Mouse (Mus musculus): ENCODE data around the gene Cdk6. TPM values are rescaled to one million over a fixed set of nuclear protein-coding genes. Genes with fewer than 3 reads are reported as not detected.

Cdk6 gene
- polyA plus RNA-seq, 1 experiment from 2014 or later, result 10.2 TPM

DNA sequence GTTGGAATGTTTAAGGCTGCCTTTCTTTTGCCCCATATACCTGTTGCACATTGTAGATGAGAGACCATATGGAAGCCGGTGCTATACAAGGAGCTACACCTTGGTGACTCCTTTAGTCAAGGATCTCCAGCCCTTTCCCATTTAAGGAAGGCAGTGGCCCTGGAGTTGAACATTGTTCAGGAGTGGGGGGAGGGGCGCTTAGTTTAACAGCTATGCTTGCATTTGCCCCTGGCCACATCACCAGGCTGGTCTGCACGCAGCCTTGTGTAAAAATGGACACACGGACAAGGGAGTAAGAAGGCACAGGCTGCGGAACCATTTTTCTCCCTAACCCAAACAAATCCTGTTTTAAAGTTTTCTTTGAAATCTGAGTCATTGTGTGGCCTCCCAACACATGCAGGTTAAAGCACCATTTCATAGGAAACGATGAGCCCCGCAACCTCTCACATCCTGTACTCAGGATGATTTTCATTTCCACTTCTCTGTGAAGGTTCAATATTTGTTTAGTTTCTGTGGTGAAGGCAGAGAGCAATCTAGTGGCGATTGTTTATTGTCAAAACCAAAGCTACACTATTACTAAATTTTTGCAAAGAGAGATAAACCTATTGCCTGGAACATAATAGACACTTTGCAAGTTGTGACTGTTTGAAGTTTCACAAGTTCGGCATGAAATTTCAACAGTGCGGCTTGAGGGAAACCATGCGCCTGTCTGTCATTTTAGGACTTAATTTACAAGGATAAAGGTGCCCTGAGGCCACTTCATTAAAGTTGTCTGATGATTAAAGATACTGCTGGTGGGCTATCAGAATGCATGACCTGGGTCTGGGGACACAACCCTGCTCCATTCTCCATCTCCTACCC lies 121.8 kb downstream of the Cdk6 start:
- H3K9me3 ChIP-seq, result no peaks in the 10 kb centered on the region
- no peak for ATAC-seq (replicated peaks)
- 82% methylated on average over 11 of the region's 11 CpGs for WGBS

DNA sequence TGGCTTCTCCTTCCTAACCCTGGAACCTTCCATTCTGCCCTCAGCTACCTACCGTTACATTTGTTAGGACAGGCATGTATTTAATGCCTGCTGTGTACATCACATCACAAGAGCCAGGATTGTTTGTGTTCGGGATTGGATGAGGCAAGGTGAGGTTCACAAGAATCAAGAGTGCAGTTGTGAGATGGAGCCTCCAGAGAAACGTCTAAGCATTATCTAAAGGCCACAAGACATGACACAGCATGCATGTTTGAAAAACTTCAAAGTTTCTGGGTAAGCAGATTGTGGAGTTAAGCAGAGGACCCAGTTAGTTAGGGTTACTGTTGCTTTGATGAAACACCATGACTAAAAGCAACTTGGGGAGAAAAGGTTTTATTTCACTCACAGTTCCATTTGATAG lies 122.5 kb downstream of the Cdk6 start:
- WGBS, result 85% methylated on average over 3 of the region's 3 CpGs
- H3K9me3 ChIP-seq, result no peaks in the 10 kb centered on the region
- H3K4me2 ChIP-seq, result no peak overlapping the region
- no peaks in the 10 kb centered on the region for H3K27me3 ChIP-seq (replicated peaks)
- H3K36me3 ChIP-seq (replicated peaks), result no peaks in the 10 kb centered on the region
- H3K27ac ChIP-seq, result no peak overlapping the region
- no peak overlapping the region for H3K9ac ChIP-seq
- H3K4me3 ChIP-seq, result no peak overlapping the region
- no peaks in the 10 kb centered on the region for H3K4me1 ChIP-seq
- no peak for ATAC-seq (replicated peaks)

More for the DNA sequence above, 121.8 kb downstream of the Cdk6 start:
- H3K9ac ChIP-seq, result no peak overlapping the region
- H3K36me3 ChIP-seq (replicated peaks), result no peaks in the 10 kb centered on the region
- no peaks in the 10 kb centered on the region for H3K27me3 ChIP-seq (replicated peaks)
- no peak overlapping the region for H3K4me3 ChIP-seq
- H3K4me1 ChIP-seq, result no peaks in the 10 kb centered on the region
- no peak overlapping the region for H3K27ac ChIP-seq
- H3K4me2 ChIP-seq, result no peak overlapping the region

DNA sequence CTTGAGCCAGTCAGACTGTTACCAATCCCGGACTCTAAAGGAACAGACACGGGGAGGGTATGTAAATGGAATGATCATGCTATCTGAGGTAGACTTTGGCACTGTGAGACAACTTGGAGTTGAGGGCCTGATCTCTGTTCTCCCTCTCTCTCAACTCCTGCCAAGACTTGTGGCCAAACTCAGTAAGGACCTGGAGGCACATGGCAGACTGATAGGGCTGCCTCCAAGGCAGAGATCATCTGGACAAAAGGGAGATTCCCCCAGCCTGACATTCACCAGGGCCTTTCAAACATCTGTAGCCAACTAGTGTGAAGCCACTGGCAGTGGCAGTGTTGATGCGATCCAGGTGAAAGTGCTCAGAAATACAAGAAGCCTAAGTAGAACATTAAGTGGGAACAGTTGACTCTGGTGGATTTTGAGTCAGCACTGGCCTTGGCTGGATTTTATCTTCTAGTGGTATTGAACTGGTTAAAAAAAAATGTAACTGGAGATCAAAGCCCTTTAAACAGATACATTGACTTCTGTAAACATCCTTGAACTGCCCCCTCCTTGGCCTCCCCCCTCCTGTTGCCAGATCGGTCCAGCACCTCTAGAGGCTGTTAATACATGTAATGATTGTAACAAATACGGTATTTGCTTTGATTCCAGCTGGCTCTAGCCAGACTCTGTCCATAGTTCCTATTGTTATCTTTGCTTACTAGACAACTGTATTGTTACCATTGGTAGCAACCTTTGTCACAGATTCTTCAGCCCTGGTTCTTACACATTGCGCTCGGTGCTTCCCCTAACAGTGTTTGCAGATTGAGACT lies 125.0 kb downstream of the Cdk6 start:
- H3K27me3 ChIP-seq (replicated peaks), result no peaks in the 10 kb centered on the region
- no peak overlapping the region for H3K27ac ChIP-seq
- H3K9ac ChIP-seq, result no peak overlapping the region
- H3K4me3 ChIP-seq, result no peak overlapping the region
- H3K4me1 ChIP-seq, result no peaks in the 10 kb centered on the region
- no peak overlapping the region for H3K4me2 ChIP-seq
- WGBS, result 74% methylated on average over 7 of the region's 7 CpGs
- H3K36me3 ChIP-seq (replicated peaks), result no peaks in the 10 kb centered on the region
- no peak for ATAC-seq (replicated peaks)
- H3K9me3 ChIP-seq, result no peaks in the 10 kb centered on the region

DNA sequence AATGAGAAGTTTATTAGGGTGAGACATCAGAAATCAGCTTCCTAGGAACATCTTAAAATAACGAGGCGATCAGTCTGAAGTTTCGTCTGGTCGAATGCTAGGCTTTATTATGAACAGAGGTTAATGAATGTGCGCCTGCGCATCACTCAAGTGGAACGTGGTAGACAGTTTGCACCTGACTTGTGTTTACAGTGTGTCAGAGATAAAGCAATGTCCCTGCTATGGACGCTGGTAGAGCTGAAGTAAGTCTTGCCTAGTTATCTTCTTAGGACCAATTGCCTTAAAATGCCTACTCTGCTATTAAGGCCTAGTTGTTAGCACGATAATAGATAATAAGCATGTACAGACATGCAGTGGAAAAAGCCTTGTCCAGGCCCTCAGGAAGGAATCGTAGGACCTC lies 129.6 kb downstream of the Cdk6 start:
- H3K4me2 ChIP-seq, result no peak overlapping the region
- H3K4me1 ChIP-seq, result no peaks in the 10 kb centered on the region
- no peak overlapping the region for H3K4me3 ChIP-seq
- H3K9me3 ChIP-seq, result no peaks in the 10 kb centered on the region
- ATAC-seq (replicated peaks), result no peak
- no peaks in the 10 kb centered on the region for H3K36me3 ChIP-seq (replicated peaks)
- WGBS, result 86% methylated on average over 10 of the region's 10 CpGs
- H3K9ac ChIP-seq, result no peak overlapping the region
- H3K27me3 ChIP-seq (replicated peaks), result no peaks in the 10 kb centered on the region
- H3K27ac ChIP-seq, result no peak overlapping the region

DNA sequence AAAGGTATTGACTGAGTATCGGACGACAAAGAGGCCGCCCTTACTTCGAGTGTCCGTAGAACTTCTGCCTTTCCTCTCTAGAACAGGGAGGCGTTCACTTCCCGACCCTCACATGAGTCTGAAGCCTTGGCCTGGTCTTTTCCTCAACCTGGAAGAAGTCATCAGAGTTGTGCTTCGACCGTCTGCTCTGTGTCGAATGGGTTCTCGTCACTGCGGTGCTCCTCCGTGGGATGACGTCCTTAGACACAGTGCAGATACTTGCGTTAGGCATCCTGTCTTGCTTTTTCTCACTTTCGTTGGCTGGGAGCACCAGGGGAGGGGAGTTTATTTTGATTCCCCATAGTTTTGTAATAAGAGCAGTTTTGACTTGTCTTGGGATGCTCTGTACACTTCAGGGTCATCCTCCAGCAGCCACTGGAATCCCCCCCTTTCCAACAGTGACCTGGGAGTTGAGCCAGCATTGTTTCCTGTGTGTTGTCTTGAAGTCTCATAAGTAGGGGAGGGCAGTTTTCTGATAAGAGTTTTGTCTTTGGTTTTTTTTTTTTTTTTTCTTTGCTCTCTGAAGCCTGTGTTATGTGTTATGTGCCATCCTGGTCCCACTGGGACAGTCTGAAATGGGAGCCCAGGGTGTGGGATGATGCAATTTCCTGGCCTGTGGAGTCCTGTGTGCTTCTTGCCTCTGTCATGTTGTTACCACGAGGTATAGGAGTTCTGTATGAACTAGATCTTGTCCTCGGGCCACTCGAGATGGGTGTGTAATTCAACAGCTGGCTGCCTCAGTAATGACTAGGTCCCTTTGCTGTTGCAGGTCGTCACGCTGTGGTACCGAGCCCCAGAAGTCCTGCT lies 131.2 kb downstream of the Cdk6 start:
- Histone ChIP-seq H3K4me2 (no peak overlapping the region), H3K4me3 (no peak overlapping the region), H3K36me3 (replicated peaks) (no peaks in the 10 kb centered on the region), H3K9ac (no peak overlapping the region), H3K27ac (no peak overlapping the region), H3K27me3 (replicated peaks) (no peaks in the 10 kb centered on the region), H3K9me3 (no peaks in the 10 kb centered on the region), H3K4me1 (no peaks in the 10 kb centered on the region)
- no peak for ATAC-seq (replicated peaks)
- 93% methylated on average over 22 of the region's 22 CpGs for WGBS

DNA sequence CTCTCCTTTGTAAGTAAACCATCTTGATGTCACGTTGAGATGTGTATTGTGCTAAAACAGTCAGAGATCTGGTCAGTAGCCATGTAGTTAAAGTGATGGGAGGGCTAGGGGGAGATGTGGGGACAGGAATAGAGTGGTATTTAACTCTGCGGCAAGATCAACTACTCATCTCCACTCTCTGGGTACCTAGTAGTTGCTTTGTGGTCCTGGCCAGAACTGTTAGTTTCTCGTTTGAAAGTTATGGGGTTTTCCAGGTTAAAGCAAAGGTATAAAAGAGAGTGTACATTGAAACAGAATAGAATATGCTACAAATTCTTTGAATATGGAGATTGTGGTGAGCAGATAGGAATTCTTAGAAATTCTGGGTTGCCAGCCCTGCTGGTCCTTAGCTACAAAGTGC lies 136.4 kb downstream of the Cdk6 start:
- Histone ChIP-seq H3K9me3 (no peaks in the 10 kb centered on the region), H3K4me1 (no peaks in the 10 kb centered on the region), H3K36me3 (replicated peaks) (no peaks in the 10 kb centered on the region), H3K9ac (no peak overlapping the region), H3K4me2 (no peak overlapping the region), H3K4me3 (no peak overlapping the region), H3K27me3 (replicated peaks) (no peaks in the 10 kb centered on the region), H3K27ac (no peak overlapping the region)
- WGBS, result 65% methylated on average over 3 of the region's 3 CpGs
- no peak for ATAC-seq (replicated peaks)

DNA sequence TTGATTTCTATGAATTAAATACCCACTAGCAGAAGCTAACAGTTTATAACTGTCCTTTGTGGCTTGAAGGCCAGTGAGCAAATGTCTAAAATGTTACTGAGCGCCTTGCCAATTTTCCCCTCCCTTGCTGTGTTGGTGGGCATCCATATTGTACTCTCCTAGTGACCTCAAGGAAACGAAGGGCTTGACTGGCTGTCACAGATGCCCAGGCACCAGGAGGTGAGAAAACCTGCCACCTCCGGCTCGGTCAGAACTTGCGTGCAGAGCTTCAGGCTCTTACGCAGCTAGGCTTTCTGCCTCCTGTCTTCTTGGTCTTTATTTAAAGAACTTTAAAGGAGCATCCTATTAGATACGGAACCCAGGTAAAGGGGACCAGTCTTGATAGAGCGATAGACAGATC lies 136.9 kb downstream of the Cdk6 start:
- no peaks in the 10 kb centered on the region for H3K9me3 ChIP-seq
- no peaks in the 10 kb centered on the region for H3K36me3 ChIP-seq (replicated peaks)
- no peak overlapping the region for H3K27ac ChIP-seq
- no peaks in the 10 kb centered on the region for H3K27me3 ChIP-seq (replicated peaks)
- no peaks in the 10 kb centered on the region for H3K4me1 ChIP-seq
- H3K4me3 ChIP-seq, result no peak overlapping the region
- no peak for ATAC-seq (replicated peaks)
- WGBS, result 95% methylated on average over 8 of the region's 8 CpGs
- H3K4me2 ChIP-seq, result no peak overlapping the region
- no peak overlapping the region for H3K9ac ChIP-seq

DNA sequence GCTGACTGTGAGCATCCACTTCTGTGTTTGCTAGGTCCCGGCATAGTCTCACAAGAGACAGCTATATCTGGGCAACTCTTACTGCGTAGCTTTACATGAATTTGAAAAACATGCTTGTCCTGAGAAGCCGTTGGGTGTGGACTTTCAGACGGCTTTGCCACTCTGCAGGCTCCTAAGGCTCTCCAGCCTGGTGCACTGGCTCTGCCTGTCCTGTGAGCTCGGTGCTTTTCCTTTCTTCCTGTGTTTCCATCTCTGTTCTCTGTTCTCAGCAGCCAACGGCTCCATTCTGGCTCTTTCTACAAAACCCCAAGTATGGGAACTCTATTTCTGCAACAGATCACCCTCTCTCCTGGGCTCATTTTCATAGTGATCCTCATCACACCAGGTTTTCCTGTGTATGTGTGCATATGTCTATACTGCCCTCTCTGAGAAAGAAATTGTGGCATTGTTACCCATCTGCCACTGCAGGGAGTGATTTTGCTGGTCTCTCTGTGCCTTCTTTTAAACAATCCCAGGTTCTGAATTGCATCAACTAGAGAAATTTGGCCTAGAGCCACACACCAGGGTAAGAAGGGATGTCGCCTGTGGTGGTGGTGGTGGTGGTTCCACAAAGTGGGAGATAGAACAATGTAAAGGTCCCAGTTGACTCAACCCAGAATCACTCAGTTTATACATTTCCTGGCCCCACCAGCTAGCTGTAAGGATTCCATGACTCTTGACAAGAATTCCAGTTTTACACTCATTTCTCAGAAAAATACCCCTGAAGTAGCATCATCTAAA lies 137.9 kb downstream of the Cdk6 start:
- H3K27me3 ChIP-seq (replicated peaks), result no peaks in the 10 kb centered on the region
- 89% methylated on average over 7 of the region's 7 CpGs for WGBS
- no peak overlapping the region for H3K27ac ChIP-seq
- H3K4me2 ChIP-seq, result no peak overlapping the region
- H3K4me3 ChIP-seq, result no peak overlapping the region
- H3K9ac ChIP-seq, result no peak overlapping the region
- H3K9me3 ChIP-seq, result no peaks in the 10 kb centered on the region
- ATAC-seq (replicated peaks), result no peak
- H3K4me1 ChIP-seq, result no peaks in the 10 kb centered on the region
- H3K36me3 ChIP-seq (replicated peaks), result no peaks in the 10 kb centered on the region

DNA sequence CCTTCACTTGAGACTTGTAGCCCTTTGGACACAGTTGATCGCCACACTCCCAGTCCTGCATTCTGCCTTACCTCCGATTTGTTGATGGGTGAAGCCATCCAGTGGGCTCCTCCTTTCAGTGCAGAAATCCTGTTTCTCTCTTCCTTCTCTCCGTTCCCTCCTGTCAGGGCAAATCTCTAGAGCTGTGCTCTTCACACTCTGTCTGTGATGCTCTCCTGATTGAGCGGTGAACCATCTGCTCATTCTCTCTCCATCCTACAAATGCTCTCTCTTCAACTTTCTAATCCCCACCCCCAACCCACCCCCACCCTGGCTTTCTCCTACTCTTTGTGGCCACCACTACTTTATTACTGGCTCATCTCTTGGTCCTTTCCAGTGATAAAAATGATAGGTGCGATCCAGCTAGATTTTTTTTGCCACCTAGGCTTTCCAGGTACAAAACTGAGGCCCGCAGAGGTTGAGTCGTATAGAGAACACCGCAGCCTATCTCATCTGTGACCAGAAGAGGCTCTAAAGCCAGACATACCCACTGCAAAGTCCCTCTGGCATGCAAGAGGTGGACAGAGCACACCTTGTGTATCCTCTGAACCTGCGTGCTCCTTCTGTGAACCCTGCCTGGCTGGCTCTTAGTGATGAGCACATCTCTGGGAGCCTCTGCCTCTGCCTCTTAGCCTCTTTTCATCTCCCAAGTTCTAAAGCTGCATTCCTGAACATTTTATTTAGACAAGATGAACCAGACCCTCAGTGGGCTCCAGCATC lies 139.5 kb downstream of the Cdk6 start:
- Histone ChIP-seq H3K4me2 (no peak overlapping the region), H3K27ac (no peak overlapping the region), H3K27me3 (replicated peaks) (no peaks in the 10 kb centered on the region), H3K9me3 (no peaks in the 10 kb centered on the region), H3K4me3 (no peak overlapping the region), H3K36me3 (replicated peaks) (no peaks in the 10 kb centered on the region), H3K9ac (no peak overlapping the region), H3K4me1 (no peaks in the 10 kb centered on the region)
- no peak for ATAC-seq (replicated peaks)
- WGBS, result 90% methylated on average over 9 of the region's 9 CpGs

DNA sequence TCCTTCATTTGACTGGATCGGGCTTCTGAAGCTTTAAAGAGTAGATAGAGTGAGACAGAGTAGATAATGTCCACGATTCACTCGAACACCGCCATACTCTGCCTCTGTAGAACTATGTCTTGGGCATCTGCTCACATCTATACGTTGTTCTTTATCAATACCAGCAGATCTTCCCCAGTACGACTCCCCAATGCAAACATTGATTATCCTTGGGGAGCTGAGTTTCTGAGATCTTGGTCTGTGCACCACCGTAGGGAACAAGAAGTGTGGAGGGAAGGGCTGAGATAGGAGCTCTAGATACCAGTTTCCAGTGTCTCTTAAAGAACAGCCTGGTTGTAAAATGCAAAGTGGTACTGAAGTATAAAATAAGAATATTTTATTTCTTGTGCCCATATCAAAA lies 141.2 kb downstream of the Cdk6 start:
- Histone ChIP-seq H3K9me3 (no peaks in the 10 kb centered on the region), H3K4me1 (no peaks in the 10 kb centered on the region), H3K27me3 (replicated peaks) (no peaks in the 10 kb centered on the region), H3K9ac (no peak overlapping the region), H3K4me3 (no peak overlapping the region), H3K36me3 (replicated peaks) (no peaks in the 10 kb centered on the region), H3K27ac (no peak overlapping the region), H3K4me2 (no peak overlapping the region)
- WGBS, result 93% methylated on average over 7 of the region's 7 CpGs
- ATAC-seq (replicated peaks), result no peak

DNA sequence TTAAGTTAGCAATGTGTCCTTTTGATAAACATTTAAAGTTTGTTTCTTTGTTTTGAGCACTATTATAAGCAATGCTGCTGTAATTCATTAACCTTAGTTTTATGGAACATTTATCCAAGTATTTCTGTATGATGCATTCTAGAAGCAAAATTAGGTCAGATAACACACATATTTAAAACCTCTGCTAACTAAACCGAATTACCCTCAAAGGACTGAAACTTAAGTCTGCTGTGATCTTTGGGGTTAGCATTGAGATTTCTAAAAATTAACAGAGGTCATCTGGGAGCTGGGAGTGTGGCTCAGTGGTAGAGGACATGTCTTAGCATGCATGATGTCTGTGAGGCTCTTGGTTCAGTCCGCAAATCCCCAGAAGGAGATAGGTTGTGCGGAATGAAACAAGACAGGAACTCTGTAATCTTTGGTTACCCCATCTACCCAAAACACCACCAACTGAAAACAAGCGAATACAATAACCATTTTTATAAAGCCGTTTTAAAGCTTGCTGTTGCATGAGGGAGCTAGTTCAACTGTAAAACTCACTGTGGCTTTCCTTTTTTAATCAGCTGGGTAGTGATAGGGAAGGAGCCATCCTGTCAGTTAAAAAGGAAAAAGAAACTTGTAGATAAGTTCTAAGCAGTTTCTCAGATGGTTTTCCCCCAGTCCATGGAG lies 141.9 kb downstream of the Cdk6 start:
- no peaks in the 10 kb centered on the region for H3K27me3 ChIP-seq (replicated peaks)
- no peak for ATAC-seq (replicated peaks)
- no peak overlapping the region for H3K27ac ChIP-seq
- H3K4me2 ChIP-seq, result no peak overlapping the region
- no peaks in the 10 kb centered on the region for H3K36me3 ChIP-seq (replicated peaks)
- H3K4me3 ChIP-seq, result no peak overlapping the region
- H3K9me3 ChIP-seq, result no peaks in the 10 kb centered on the region
- H3K9ac ChIP-seq, result no peak overlapping the region
- H3K4me1 ChIP-seq, result no peaks in the 10 kb centered on the region
- WGBS, result 92% methylated on average over 5 of the region's 5 CpGs

Data from midbrain, embryonic 15.5 days (tissue).